Mouse (Mus musculus) heart, postnatal 0 days (tissue): Measurements from ENCODE around the gene Hapln4.

ENCODE experiments used
- CTCF ChIP-seq: IDR thresholded peaks from 2 replicates; pipeline ENCODE4 v1.5.1; 2016; ENCODE audit warnings: antibody characterized with exemption, control low read depth, low read depth
- EP300 ChIP-seq: IDR thresholded peaks from 2 replicates; pipeline ENCODE4 v1.6.1; 2016; ENCODE audit warnings: antibody characterized with exemption, low read depth

DNA sequence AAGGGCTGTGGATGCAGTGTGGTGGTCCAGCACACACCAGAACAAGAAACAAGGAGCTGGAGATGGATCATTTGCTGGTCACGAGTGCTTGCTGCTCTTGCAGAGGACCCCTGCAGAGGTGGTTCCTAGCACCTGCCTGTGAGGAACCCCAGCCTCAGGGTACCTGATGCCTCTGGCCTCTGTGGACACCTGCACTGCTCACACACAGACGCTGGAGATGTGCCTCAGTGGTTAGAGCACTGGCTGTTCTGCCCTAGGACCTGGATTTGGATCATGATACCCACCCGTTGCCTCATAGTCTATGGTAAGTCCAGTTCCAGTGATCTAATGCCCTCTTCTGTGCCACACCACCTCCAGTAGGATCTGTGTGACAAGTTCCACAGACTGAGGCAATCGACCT, 53.3 kb downstream of the Hapln4 start:
- no peak for TF ChIP-seq CTCF
- no peak for TF ChIP-seq EP300
